Mouse (Mus musculus) bone marrow, adult 2 months (tissue): Measurements from ENCODE around the gene Tspo.

Experiments used
- CTCF ChIP-seq: fragments of 200-500 bp; IDR thresholded peaks from 2 replicates; pipeline ENCODE4 v1.5.1; 2011; ENCODE audit warnings: low read length, control low read depth; ENCODE audit not compliant: control insufficient read depth, insufficient read depth
- POLR2A ChIP-seq: fragments of 200-500 bp; IDR thresholded peaks from 2 replicates; pipeline ENCODE4 v1.6.1; 2011; ENCODE audit warnings: low read depth, mild to moderate bottlenecking, control low read depth, low read length, borderline replicate concordance; ENCODE audit not compliant: control insufficient read depth

DNA sequence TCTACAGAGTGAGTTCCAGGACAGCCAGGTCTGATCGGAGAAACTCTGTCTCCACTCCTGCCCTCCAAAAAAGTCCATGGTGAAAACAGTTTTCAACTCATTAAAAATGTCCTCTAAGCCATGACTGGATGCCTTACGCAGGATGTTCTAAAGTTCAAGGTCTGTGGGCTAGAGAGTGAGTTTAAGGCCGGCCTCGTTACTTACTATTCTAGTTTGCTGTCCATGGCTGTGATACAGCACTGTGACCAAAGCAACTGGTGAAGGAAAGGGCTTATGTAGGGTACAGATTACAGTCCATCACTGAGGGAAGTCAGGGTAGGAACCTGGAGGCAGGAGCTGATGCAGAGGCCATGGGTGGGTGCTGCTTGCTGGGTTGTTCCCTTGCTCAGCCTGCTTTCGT, 5.2 kb downstream of the Tspo start:
- TF ChIP-seq CTCF = no peak
- TF ChIP-seq POLR2A = no peak
